Mouse (Mus musculus): Measurements from ENCODE around the gene Epo.

DNA sequence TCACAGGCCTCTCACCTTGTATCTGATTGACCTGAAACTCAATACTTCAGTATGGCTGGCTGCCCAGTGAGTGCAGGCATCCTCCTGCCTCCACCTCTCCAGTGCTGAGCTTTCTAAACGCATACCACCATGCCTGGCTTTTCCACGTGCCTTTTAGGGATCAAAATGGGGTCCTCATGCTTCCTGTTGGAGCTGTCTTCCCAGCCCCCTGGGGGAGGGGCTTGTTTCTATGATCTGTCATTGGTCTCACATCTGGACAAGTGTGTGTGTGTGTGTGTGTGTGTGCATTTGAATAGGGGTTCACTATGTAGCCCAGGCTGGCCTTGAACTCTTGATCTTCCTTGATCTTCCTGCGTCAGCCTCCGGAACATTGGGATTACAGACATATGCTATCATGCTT is 4.4 kb upstream of the Epo start:
- TF ChIP-seq CTCF (IDR thresholded peaks at IDR 0.05; ENCODE audit: control insufficient read depth, insufficient read depth, low read length) (no peak), POLR2A (IDR thresholded peaks at IDR 0.05; ENCODE audit: borderline replicate concordance, control insufficient read depth, low read depth, low read length) (no peak)
